31 mouse cellular contexts compared by ENCODE assay signal in genomic region chr1:166411541-166411940, GRCm38 (mm10).
"Had no signal": no experiment of that assay in that cellular context is flagged by ENCODE, and none has a peak within 500 bp of the region (broad histone marks: within the 10 kb centered on the region; RNA-seq: fewer than 3 reads in every experiment).

No protein-coding gene starts in this region.

- DNase-seq: left cerebral cortex, postnatal 4 days; liver; liver, embryonic 13.5 days; liver, postnatal 0 days; lung, adult 18-20 months; lung, adult 2 months; lung, embryonic 14.5 days; lung, postnatal 10 days; lung, postnatal 14 days; lung, postnatal 36 days; lung, postnatal 4 days; midbrain, embryonic 14.5 days had no signal

- H3K4me2 ChIP-seq: limb, embryonic 12.5 days; limb, embryonic 13.5 days; limb, embryonic 15.5 days; liver, embryonic 11.5 days; liver, embryonic 12.5 days; liver, embryonic 13.5 days; liver, embryonic 15.5 days; lung, embryonic 14.5 days; lung, embryonic 15.5 days; midbrain, embryonic 12.5 days; midbrain, embryonic 13.5 days; midbrain, embryonic 15.5 days; neural tube, embryonic 12.5 days had no signal

- H3K27me3 ChIP-seq: limb, embryonic 12.5 days; limb, embryonic 13.5 days; limb, embryonic 15.5 days; liver, embryonic 12.5 days; liver, embryonic 13.5 days; liver, embryonic 15.5 days; lung, embryonic 15.5 days; midbrain, embryonic 12.5 days; midbrain, embryonic 13.5 days; midbrain, embryonic 15.5 days; neural tube, embryonic 12.5 days had no signal

- H3K9ac ChIP-seq: limb, embryonic 12.5 days; limb, embryonic 13.5 days; limb, embryonic 15.5 days; liver, embryonic 12.5 days; liver, embryonic 13.5 days; liver, embryonic 14.5 days; liver, embryonic 15.5 days; liver, postnatal 0 days; lung, embryonic 14.5 days; lung, embryonic 15.5 days; midbrain, embryonic 12.5 days; midbrain, embryonic 13.5 days; midbrain, embryonic 15.5 days; neural tube, embryonic 12.5 days had no signal

- H3K36me3 ChIP-seq: liver, embryonic 12.5 days; liver, embryonic 13.5 days; liver, embryonic 15.5 days; midbrain, embryonic 15.5 days had no signal

- H3K4me3 ChIP-seq: left cerebral cortex, adult 2 months; limb, embryonic 10.5 days; limb, embryonic 12.5 days; limb, embryonic 13.5 days; limb, embryonic 15.5 days; liver, embryonic 12.5 days; liver, embryonic 13.5 days; liver, embryonic 15.5 days; lung, embryonic 15.5 days; megakaryocyte, embryonic 14.5 days; midbrain, embryonic 12.5 days; midbrain, embryonic 13.5 days; midbrain, embryonic 15.5 days; myocyte; neural tube, embryonic 12.5 days had no signal

- H3K27ac ChIP-seq: left cerebral cortex, adult 2 months; limb, embryonic 10.5 days; limb, embryonic 12.5 days; limb, embryonic 13.5 days; limb, embryonic 15.5 days; liver, embryonic 12.5 days; liver, embryonic 13.5 days; liver, embryonic 14.5 days; liver, embryonic 15.5 days; lung, embryonic 15.5 days; macrophage; midbrain, embryonic 12.5 days; midbrain, embryonic 13.5 days; midbrain, embryonic 15.5 days; neural tube, embryonic 12.5 days had no signal

- H3K9me3 ChIP-seq: limb, embryonic 15.5 days; liver, embryonic 15.5 days; lung, embryonic 15.5 days; midbrain, embryonic 15.5 days had no signal

- ATAC-seq: liver, embryonic 12.5 days; liver, postnatal 0 days; lung, postnatal 0 days; midbrain, embryonic 13.5 days; midbrain, embryonic 15.5 days; midbrain, embryonic 16.5 days had no signal
